Mouse (Mus musculus): ENCODE measurements at regions not wholly inside any gene's neighbourhood (a gene's known extent, or its start where the extent isn't known, plus 50 kb on each side); places are given as distances from the start of the nearest gene placed in this dataset.

GRCm38 (mm10) chr6:12247975-12248374 is 340.4 kb downstream of the Phf14 start:
- TF ChIP-seq CTCF (conservative IDR thresholded peaks at IDR 0.05): no peak
- H3K27ac ChIP-seq: no peak overlapping the region
- no peak for DNase-seq (ENCODE audit: low spot score in 2 of 2)
- H3K4me3 ChIP-seq: no peak overlapping the region

- Histone ChIP-seq H3K27ac (no peak overlapping the region), H3K4me3 (no peak overlapping the region)
- DNase-seq (ENCODE audit: low spot score in 2 of 2): peak; percentile 37 to 61
- no peak for TF ChIP-seq CTCF (conservative IDR thresholded peaks at IDR 0.05)
These were observed 341.0 kb downstream of the Phf14 start for GRCm38 (mm10) chr6:12248599-12248998.

- Histone ChIP-seq H3K27ac (no peak overlapping the region), H3K4me3 (no peak overlapping the region)
- DNase-seq (ENCODE audit: low spot score in 2 of 2): no peak
- no peak for TF ChIP-seq CTCF (conservative IDR thresholded peaks at IDR 0.05)
These were observed 346.9 kb downstream of the Phf14 start for GRCm38 (mm10) chr6:12254507-12254906.

- Histone ChIP-seq H3K27ac (no peak overlapping the region), H3K4me3 (no peak overlapping the region)
- TF ChIP-seq CTCF (conservative IDR thresholded peaks at IDR 0.05): no peak
- DNase-seq (ENCODE audit: low spot score in 2 of 2): no peak
These were observed 347.8 kb downstream of the Phf14 start for GRCm38 (mm10) chr6:12255434-12255833.

- no peak for DNase-seq (ENCODE audit: low spot score in 2 of 2)
- no peak for TF ChIP-seq CTCF (conservative IDR thresholded peaks at IDR 0.05)
- H3K27ac ChIP-seq: no peak overlapping the region
- no peak overlapping the region for H3K4me3 ChIP-seq
These were observed 350.7 kb downstream of the Phf14 start for GRCm38 (mm10) chr6:12258273-12258672.

- no peak overlapping the region for H3K27ac ChIP-seq
- no peak for TF ChIP-seq CTCF (conservative IDR thresholded peaks at IDR 0.05)
- DNase-seq (ENCODE audit: low spot score in 2 of 2): no peak
- no peak overlapping the region; the same call in 1 of the 2 replicates for H3K4me3 ChIP-seq
These were observed 351.4 kb downstream of the Phf14 start for GRCm38 (mm10) chr6:12258940-12259481.

DNA sequence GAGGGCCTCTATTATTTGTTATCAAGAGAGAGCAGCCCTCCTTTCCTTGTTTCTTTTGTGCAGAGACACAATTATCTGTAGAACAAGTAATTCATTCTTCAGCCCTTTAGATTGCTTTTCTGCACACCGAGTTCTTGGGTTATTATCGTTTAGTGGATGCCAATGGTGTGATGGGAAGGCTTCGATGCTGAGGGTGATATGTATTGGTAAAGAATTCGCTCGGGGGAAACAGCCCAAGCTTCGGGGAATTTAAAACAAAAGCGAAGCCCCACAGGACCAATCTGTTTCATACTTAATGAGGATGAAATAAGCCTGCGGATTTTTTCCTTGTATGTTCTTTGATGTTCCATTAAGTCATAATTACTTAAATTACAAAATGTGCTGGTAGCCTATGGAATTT is 352.0 kb downstream of the Phf14 start:
- no peak overlapping the region for H3K27ac ChIP-seq
- peak overlapping the region; percentile 15 for H3K4me3 ChIP-seq

DNA sequence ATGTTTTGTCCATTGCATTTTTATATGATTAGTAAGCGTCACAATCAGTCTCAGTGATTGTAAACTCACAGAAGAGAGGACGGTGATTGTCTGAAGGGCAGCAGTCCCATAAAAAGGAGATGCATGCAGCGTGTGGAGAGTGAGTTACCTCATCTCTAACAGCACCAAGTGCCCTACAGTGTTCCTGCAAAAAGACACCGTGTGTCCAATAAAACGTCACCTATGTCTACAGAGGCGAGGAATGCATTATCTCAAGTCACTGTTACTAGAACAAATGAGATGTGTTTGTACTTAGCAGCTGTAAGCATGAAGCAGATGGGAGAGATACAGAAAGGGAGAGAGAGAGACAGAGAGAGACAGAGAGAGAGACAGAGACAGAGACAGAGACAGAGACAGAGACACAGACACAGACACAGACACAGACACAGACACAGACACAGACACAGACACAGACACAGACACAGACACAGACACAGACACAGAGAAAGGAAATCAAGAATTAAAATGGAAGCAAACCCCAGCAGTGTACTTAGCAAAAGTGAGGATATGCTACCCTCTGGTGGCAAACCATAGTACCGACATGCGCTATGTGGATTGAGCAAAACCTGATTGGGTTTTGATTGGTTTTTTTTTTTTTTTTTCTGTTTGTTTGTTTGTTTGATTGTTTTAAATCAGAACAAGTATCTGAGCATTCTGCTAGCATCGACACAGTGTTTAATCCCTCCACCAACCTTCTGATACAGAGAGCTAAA is 352.9 kb downstream of the Phf14 start:
- Histone ChIP-seq H3K27ac (no peak overlapping the region; the same call in 1 of the 2 replicates), H3K4me3 (peak overlapping the region; percentile 6; the same call in 1 of the 2 replicates)
- peak; percentile 53 to 74 for DNase-seq (ENCODE audit: low spot score in 2 of 2)
- TF ChIP-seq CTCF (conservative IDR thresholded peaks at IDR 0.05): peak; percentile 80

More for the DNA sequence above, 352.0 kb downstream of the Phf14 start:
- no peak for DNase-seq (ENCODE audit: low spot score in 2 of 2)
- TF ChIP-seq CTCF (conservative IDR thresholded peaks at IDR 0.05): no peak

Data from layer of hippocampus, adult 2 months (tissue).